In genomic region chr12:42027874-42028273, GRCm38 (mm10) we compare ENCODE assay signal across 14 mouse cellular contexts.
DNase-seq lines count a peak whose midpoint lies in the region; ATAC-seq and TF ChIP-seq lines count a peak whose summit lies in the region.
"Had no signal": no experiment of that assay in that cellular context is flagged by ENCODE, and none has a peak within 500 bp of the region (broad histone marks: within the 10 kb centered on the region; RNA-seq: fewer than 3 reads in every experiment).

No protein-coding gene starts in this region.

- DNase-seq in kidney, postnatal 0 days (ENCODE audit: low spot score), result peak; percentile 14
- DNase-seq in kidney, adult 9 months, result no peak
- peak; percentile 0 for DNase-seq in 3134 (ENCODE audit: extremely low read depth, insufficient read length, low spot score)
- peak; percentile 19 for DNase-seq in adrenal gland, postnatal 14 days
- DNase-seq in cerebellum, postnatal 36 days, result no peak
- no peak for DNase-seq in thymus, postnatal 4 days
- DNase-seq: cerebellum, adult 11-12 months; heart, adult 2 months; heart, postnatal 4 days had no signal

- no peak overlapping the region for H3K27ac ChIP-seq in kidney, postnatal 0 days
- H3K27ac ChIP-seq in forebrain, embryonic 16.5 days (ENCODE audit: low read length), result no peak overlapping the region
- H3K27ac ChIP-seq: heart, adult 2 months; liver, embryonic 14.5 days; stomach, embryonic 15.5 days had no signal

- TF ChIP-seq CTCF in kidney, postnatal 0 days (IDR thresholded peaks at IDR 0.05; ENCODE audit: low read depth), result peak; percentile 57; the same call in 1 of the 2 replicates

- no peaks in the 10 kb centered on the region for H3K27me3 ChIP-seq in kidney, postnatal 0 days (ENCODE audit: insufficient read depth, low read length)
- H3K27me3 ChIP-seq in forebrain, embryonic 16.5 days (replicated peaks; ENCODE audit: control insufficient read depth, insufficient read depth, low read length), result no peaks in the 10 kb centered on the region
- H3K27me3 ChIP-seq: stomach, embryonic 15.5 days had no signal

- 57% methylated on average over 2 of the region's 2 CpGs for WGBS in kidney, postnatal 0 days
- 73% methylated on average over 2 of the region's 2 CpGs for WGBS in forebrain, embryonic 16.5 days

- ATAC-seq in kidney, postnatal 0 days (replicated peaks; ENCODE audit: low FRiP score, low read depth), result no peak
- peak; percentile 37 for ATAC-seq in CD4-positive, CD25-positive, alpha-beta regulatory T cell, adult 4 months
- no peak for ATAC-seq in forebrain, embryonic 16.5 days

- no peak overlapping the region for H3K4me3 ChIP-seq in kidney, postnatal 0 days (replicated peaks; ENCODE audit: low read depth, low read length)
- H3K4me3 ChIP-seq in forebrain, embryonic 16.5 days (replicated peaks; ENCODE audit: low read length), result no peak overlapping the region
- H3K4me3 ChIP-seq: heart, adult 2 months; myocyte; stomach, embryonic 15.5 days had no signal

- H3K4me1 ChIP-seq in kidney, postnatal 0 days (replicated peaks; ENCODE audit: insufficient read depth, low read length), result no peaks in the 10 kb centered on the region
- H3K4me1 ChIP-seq in forebrain, embryonic 16.5 days (replicated peaks; ENCODE audit: control insufficient read depth, insufficient read depth, low read length), result no peaks in the 10 kb centered on the region
- H3K4me1 ChIP-seq: stomach, embryonic 15.5 days had no signal

- no peak overlapping the region for H3K4me2 ChIP-seq in kidney, postnatal 0 days (ENCODE audit: low read length)
- no peak overlapping the region for H3K4me2 ChIP-seq in forebrain, embryonic 16.5 days (ENCODE audit: low read length)
- H3K4me2 ChIP-seq: stomach, embryonic 15.5 days had no signal

- no peak overlapping the region for H3K9ac ChIP-seq in kidney, postnatal 0 days (ENCODE audit: low read depth, low read length)
- H3K9ac ChIP-seq in forebrain, embryonic 16.5 days (replicated peaks; ENCODE audit: low read depth, low read length), result no peak overlapping the region
- H3K9ac ChIP-seq: liver, embryonic 14.5 days; stomach, embryonic 15.5 days had no signal

- H3K9me3 ChIP-seq in kidney, postnatal 0 days (replicated peaks; ENCODE audit: low read length), result no peaks in the 10 kb centered on the region
- H3K9me3 ChIP-seq in forebrain, embryonic 16.5 days (ENCODE audit: control insufficient read depth, low read length), result no peaks in the 10 kb centered on the region
- H3K9me3 ChIP-seq: stomach, embryonic 15.5 days had no signal

- H3K36me3 ChIP-seq in kidney, postnatal 0 days (ENCODE audit: insufficient read depth, low read length), result no peaks in the 10 kb centered on the region
- no peaks in the 10 kb centered on the region for H3K36me3 ChIP-seq in forebrain, embryonic 16.5 days (ENCODE audit: control insufficient read depth, insufficient read depth)
- H3K36me3 ChIP-seq: stomach, embryonic 15.5 days had no signal

Comparison
In these comparisons a context has a peak if more than half of its experiments do, and no peak if none do; other contexts are left out.
1. DNase-seq: peak in kidney, postnatal 0 days (single experiment), 3134 (single experiment) and adrenal gland, postnatal 14 days (single experiment); none in kidney, adult 9 months (single experiment), cerebellum, postnatal 36 days (0 of 2) and thymus, postnatal 4 days (single experiment).